Mouse (Mus musculus) embryonic facial prominence, embryonic 10.5 days (tissue): ENCODE results near the gene Lrp1. TPM values are rescaled to one million over a fixed set of nuclear protein-coding genes. Genes with fewer than 3 reads are reported as not detected.

ENCODE experiments used
- DNase-seq: peaks from one replicate; pipeline ENCODE4 v3.0.0-alpha.2; 2017; ENCODE audit warnings: low spot score
- H3K27ac ChIP-seq: fragments of 300-500 bp; sonication (generic); replicated peaks from 2 replicates; pipeline ENCODE4 v1.5.1; 2016; ENCODE audit warnings: mild to moderate bottlenecking
- H3K27me3 ChIP-seq: fragments of 300-500 bp; sonication (generic); replicated peaks from 2 replicates; pipeline ENCODE4 v1.6.1; 2016; ENCODE audit warnings: low read depth, mild to moderate bottlenecking; ENCODE audit not compliant: poor library complexity, severe bottlenecking
- H3K36me3 ChIP-seq: fragments of 300-500 bp; sonication (generic); replicated peaks from 2 replicates; pipeline ENCODE4 v1.6.1; 2016; ENCODE audit warnings: mild to moderate bottlenecking, moderate library complexity
- H3K4me1 ChIP-seq: fragments of 300-500 bp; sonication (generic); 2 replicates; pipeline ENCODE4 v1.6.1; 2016
- H3K4me3 ChIP-seq: fragments of 300-500 bp; sonication (generic); 2 replicates; pipeline ENCODE4 v1.5.1; 2016; ENCODE audit warnings: mild to moderate bottlenecking, moderate library complexity
- H3K9me3 ChIP-seq: fragments of 300-500 bp; sonication (generic); 2 replicates; pipeline ENCODE4 v1.6.1; 2016; ENCODE audit warnings: mild to moderate bottlenecking
- WGBS: fragments of 180-500 bp; shearing (Covaris S2); methylation state at CpG from one replicate; pipeline ENCODE4 v1.1.7; 2016; 5-methylcytosine and 5-hydroxymethylcytosine counted together
- polyA plus RNA-seq: library from polyadenylated mRNA; unstranded; fragments of >200 nt; fragmentation: Nextera tagmentation; extraction: Ambion mirVana; gene quantifications from 2 replicates; pipeline ENCODE4 v1.2.1, GENCODE M21; 2016

The Lrp1 gene
- polyA plus RNA-seq, 1 experiment from 2014 or later, result 70.6 TPM

DNA sequence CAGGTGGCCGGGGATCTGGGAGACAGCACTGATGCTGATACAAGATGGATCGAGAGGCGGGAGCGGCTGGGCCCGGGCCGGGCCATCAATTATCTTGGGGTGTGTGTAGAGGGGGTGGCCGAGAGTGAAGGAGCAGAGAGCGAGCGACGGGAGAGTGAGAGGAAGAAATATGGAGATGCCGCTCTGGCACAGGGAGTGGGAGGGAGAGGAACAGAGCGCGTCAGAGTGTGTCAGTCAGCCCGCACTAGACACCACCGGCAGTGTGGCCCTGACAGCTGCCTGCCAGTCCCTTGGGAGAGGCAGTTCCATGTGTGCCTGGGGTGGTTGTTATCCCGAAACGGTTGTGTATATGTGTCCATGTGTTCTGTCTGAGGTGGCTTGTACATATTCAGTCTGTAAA, 93.5 kb downstream of the Lrp1 start:
- WGBS, result 3% methylated on average over 17 of the region's 17 CpGs
- no peaks in the 10 kb centered on the region for H3K9me3 ChIP-seq
- peak; percentile 51 for DNase-seq
- H3K4me1 ChIP-seq, result peaks cover 79% of the 10 kb centered on the region
- no peaks in the 10 kb centered on the region for H3K36me3 ChIP-seq
- H3K27ac ChIP-seq, result no peak overlapping the region
- peaks cover 100% of the 10 kb centered on the region for H3K27me3 ChIP-seq
- H3K4me3 ChIP-seq, result peak overlapping the region; percentile 42; the same call in 1 of the 2 replicates

DNA sequence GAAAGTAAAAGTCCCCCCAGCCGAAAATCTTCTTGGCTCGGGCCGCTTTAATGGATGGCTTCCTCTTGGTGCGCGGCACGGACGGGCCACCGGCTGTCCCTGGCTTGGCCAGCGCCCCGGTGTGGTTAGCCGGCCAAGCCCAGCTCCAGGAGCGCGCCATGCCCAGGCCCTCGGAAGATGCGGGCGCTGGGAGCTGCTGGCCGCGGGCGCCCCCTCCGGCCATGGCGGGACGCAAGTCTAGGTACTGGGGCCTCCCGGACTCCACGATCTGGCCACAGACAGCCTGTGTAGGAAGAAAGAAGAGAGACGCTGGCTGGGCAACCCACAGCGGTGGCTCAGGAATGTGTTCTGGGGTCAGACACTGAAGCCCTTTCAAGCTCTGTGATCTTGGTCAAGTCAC, 94.3 kb downstream of the Lrp1 start:
- DNase-seq, result peak; percentile 82
- no peaks in the 10 kb centered on the region for H3K9me3 ChIP-seq
- no peak overlapping the region for H3K27ac ChIP-seq
- H3K27me3 ChIP-seq, result peaks cover 92% of the 10 kb centered on the region
- H3K4me1 ChIP-seq, result peaks cover 76% of the 10 kb centered on the region
- 0% methylated on average over 26 of the region's 26 CpGs for WGBS
- no peaks in the 10 kb centered on the region for H3K36me3 ChIP-seq
- H3K4me3 ChIP-seq, result peak overlapping the region; percentile 42

DNA sequence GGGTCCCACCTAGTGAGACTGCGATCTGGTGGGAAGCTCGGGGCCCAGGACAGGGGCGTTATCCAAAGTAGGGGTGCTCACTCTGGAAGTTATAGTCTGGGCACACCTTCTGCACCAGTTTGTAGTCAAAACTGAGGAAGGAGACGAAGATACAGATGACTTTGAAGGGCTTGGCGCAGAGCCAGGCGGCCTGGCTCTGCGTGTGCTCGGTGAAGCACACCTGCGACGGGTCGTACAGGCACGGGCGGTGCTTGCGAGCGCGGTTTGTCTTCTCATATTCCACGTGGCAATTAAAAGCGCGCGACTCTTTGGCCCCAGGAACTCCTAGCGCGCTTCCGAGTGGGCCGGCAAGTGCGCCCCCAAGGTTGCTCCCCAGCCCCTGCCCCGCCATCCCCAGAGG, 94.9 kb downstream of the Lrp1 start:
- Histone ChIP-seq H3K36me3 (no peaks in the 10 kb centered on the region), H3K4me3 (peak overlapping the region; percentile 42), H3K27ac (no peak overlapping the region), H3K27me3 (peaks cover 86% of the 10 kb centered on the region), H3K4me1 (peaks cover 76% of the 10 kb centered on the region), H3K9me3 (no peaks in the 10 kb centered on the region)
- DNase-seq, result peak; percentile 35
- WGBS, result 2% methylated on average over 26 of the region's 26 CpGs

DNA sequence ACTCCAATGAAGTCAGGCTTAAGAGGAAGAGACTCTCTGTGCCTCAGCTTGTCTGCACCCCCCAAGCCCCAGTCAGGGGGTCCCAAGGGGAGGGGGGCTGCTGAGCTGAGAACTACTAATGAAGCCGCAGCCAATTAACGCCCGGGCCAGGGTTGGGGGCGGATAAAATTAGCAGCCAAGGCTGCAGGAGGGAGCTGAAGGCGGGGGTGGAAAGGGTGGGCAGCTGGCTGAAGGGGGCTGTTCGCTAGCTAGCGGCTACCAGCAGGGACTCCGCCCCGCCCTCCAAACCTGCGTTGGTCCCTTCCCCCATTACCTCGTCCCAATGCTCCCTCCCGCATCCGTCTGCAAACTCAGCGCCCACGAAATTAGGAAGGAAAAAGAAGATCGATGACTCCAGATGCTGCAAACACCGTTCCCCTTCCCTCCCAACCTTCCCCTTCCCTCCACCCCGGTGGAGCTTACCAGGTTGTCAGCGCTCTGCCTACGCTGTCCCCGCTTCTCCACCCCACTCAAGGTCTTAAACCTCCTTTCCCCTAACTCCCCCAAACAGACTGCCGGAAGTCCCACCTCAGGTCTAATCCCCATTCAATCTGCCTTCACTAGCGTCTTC, 96.2 kb downstream of the Lrp1 start:
- peak; percentile 26 for DNase-seq
- no peaks in the 10 kb centered on the region for H3K9me3 ChIP-seq
- 2% methylated on average over 23 of the region's 23 CpGs for WGBS
- peaks cover 75% of the 10 kb centered on the region for H3K4me1 ChIP-seq
- no peak overlapping the region for H3K27ac ChIP-seq
- peak overlapping the region; percentile 36 for H3K4me3 ChIP-seq
- H3K36me3 ChIP-seq, result peaks cover 12% of the 10 kb centered on the region
- peaks cover 83% of the 10 kb centered on the region for H3K27me3 ChIP-seq

DNA sequence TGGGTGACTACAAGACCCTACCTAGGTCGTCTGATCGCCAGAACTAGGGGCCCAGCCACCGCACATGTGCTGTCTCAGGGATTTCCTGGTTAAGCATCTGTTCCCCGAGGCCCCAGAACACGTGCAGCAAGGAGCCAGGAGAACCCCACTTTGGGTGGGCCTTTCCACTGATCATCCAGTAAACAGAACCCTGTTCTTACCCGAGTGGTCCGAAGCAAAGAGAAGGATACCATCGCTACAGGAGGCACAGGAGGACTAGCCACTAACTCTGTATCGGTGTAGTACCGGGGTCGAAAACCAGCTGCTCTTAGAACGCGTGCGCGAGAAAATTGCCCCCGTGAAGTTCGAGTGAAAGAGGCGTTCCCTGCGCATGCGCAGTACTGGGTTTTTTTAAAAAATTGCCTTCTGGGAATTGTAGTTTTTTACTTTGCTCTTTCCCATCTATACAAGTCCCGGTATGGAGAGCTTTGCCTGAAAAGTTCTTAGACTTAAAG, 98.8 kb downstream of the Lrp1 start, which contains the start of gene Shmt2:
Gene Shmt2, minus strand, starts transcription at position 357 of the 494 bp plus-strand sequence.
- 0 out of 2 replicates have a peak, but pooled peaks cover 4% of the 10 kb centered on the region for H3K9me3 ChIP-seq
- peaks cover 71% of the 10 kb centered on the region for H3K4me1 ChIP-seq
- WGBS, result under 1% methylated on average over 21 of the region's 21 CpGs
- peaks cover 81% of the 10 kb centered on the region for H3K27me3 ChIP-seq
- peak within 1 kb of the TSS; percentile 70 for H3K4me3 ChIP-seq
- peak within 1 kb of the TSS; percentile 83 for H3K27ac ChIP-seq
- DNase-seq, result peak; percentile 92
- H3K36me3 ChIP-seq, result peaks cover 39% of the 10 kb centered on the region

DNA sequence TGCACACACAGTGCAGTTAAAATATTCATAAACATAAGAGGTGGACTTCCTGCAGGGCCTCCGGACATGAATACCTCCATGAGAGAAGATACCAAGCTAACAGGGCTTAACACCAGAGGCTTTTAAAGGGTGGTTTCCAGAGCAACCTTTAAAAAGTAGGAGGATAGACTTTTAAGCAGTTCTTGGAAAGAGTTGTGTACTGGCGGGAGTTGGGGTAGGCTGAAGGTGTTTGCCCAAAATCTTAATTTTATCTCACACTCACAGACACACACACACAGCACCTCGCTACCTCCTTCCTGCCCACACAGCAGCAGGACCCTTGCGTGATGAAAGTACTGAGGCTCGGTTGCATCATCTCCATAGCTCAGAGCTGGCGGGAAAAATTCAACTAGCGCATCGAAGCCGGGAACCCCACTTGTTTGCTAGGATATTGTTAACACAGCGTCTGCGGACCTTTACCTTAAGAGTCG, 99.3 kb downstream of the Lrp1 start:
- Histone ChIP-seq H3K9me3 (0 out of 2 replicates have a peak, but pooled peaks cover 4% of the 10 kb centered on the region), H3K36me3 (peaks cover 41% of the 10 kb centered on the region), H3K4me1 (peaks cover 71% of the 10 kb centered on the region), H3K27ac (peak overlapping the region; percentile 83), H3K4me3 (peak overlapping the region; percentile 70), H3K27me3 (peaks cover 81% of the 10 kb centered on the region)
- 13% methylated on average over 12 of the region's 12 CpGs for WGBS
- DNase-seq, result no peak

DNA sequence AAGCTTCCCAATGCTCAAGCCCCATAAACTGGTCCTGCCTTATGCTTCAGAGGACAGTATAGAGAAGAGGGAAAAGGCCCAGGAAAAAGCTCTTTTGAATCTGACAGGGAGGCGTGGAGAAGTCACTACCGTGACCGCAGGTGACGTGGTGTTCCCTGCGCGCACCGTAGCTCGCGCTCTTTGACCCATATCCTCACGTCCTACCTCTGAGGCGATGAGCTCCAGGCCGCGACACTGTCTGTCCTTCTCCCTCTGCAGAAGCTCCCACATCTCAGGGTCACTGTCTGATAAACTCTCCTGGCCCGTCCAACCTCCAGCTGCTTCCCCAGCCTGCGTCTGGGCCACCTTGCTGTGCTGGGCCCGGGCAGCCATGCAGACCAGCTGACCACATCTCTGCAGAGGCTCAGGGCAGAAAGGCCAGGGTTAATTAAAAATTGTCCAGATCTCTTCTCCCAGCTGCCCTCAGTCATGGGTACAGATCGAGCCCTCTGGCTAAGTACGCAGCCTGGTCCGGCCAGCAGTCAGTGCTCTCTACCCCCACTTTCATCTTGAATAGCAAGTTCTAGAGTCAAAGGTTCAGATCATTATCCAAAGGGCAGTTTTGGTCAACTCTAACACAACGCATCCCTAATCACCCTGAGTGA, 100.1 kb downstream of the Lrp1 start:
- Histone ChIP-seq H3K36me3 (peaks cover 41% of the 10 kb centered on the region), H3K4me1 (peaks cover 71% of the 10 kb centered on the region), H3K9me3 (0 out of 2 replicates have a peak, but pooled peaks cover 4% of the 10 kb centered on the region), H3K27ac (no peak overlapping the region), H3K4me3 (peak overlapping the region; percentile 70), H3K27me3 (peaks cover 81% of the 10 kb centered on the region)
- WGBS, result 80% methylated on average over 20 of the region's 20 CpGs
- no peak for DNase-seq

DNA sequence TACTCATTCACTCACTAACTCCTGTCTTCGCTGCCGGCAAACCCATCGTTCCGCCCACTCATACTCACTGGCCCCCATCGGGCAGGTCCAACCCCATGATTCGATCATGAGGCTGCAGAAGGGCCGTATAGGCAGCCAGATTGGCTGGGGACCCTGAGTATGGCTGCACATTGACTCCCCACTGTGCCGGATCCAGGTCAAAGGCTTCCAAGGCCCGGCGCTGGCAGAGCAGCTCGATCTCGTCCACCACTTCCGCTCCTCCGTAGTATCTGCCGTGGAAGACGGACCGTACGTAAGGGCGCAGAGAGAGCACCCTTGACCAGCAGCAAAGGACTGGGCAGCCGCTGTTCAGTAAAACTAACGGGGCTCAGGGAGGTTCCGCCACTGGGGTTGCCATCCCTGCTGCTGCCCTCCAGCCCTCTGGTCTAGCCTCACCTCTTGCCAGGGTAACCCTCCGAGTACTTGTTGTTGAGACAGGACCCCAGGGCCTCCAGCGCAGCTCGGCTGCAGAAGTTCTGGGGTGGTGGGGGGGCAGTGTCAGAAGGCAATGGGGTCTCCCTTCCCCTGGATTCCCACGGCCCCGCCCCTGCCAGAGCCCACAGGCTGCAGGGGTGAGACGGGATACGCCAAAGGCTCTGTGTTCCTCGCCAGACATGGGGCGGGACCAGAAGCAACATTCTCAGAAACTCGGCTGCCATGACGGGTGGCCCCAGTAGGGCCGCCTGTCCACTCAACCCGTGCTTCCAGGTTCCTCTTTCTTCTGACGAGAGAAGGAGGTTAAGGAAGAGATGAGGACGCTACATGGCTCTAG, 100.8 kb downstream of the Lrp1 start:
- Histone ChIP-seq H3K27me3 (peaks cover 81% of the 10 kb centered on the region), H3K4me1 (peaks cover 72% of the 10 kb centered on the region), H3K36me3 (peaks cover 41% of the 10 kb centered on the region), H3K4me3 (peak overlapping the region; percentile 70), H3K9me3 (0 out of 2 replicates have a peak, but pooled peaks cover 4% of the 10 kb centered on the region), H3K27ac (no peak overlapping the region)
- 93% methylated on average over 37 of the region's 37 CpGs for WGBS
- DNase-seq, result no peak

DNA sequence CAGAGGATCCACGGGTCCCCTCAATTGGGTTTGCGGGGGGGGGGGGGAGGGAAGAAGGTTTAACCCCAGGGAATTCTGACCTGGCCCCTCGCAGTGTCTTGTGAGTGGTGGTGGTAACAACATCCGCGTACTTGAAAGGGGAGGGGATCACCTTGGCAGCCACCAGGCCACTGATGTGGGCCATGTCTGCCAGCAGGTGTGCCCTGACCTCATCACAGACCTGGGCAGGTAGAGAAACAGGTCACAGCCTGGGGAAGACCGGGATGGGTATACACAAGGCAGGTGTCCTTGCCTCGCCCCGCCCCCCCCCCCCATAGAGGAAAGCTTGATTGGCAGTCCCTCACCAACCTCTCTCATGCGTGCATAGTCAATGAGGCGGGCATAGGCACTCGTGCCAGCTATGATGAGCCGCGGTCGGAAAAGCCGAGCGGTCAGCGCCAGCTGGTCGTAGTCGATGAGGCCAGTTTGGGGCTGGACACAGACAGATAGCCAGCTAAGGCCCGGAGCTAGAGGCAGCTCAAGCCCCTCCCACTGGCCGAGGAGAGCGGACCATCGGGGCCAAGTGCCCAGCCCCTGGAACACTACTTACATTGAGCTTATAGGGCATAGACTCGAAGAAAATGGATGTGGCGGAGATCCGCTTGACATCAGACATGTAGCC, 101.8 kb downstream of the Lrp1 start:
- WGBS, result 94% methylated on average over 26 of the region's 26 CpGs
- H3K4me3 ChIP-seq, result no peak overlapping the region
- peaks cover 72% of the 10 kb centered on the region for H3K4me1 ChIP-seq
- H3K36me3 ChIP-seq, result peaks cover 41% of the 10 kb centered on the region
- 0 out of 2 replicates have a peak, but pooled peaks cover 4% of the 10 kb centered on the region for H3K9me3 ChIP-seq
- no peak overlapping the region for H3K27ac ChIP-seq
- H3K27me3 ChIP-seq, result peaks cover 81% of the 10 kb centered on the region
- DNase-seq, result no peak

DNA sequence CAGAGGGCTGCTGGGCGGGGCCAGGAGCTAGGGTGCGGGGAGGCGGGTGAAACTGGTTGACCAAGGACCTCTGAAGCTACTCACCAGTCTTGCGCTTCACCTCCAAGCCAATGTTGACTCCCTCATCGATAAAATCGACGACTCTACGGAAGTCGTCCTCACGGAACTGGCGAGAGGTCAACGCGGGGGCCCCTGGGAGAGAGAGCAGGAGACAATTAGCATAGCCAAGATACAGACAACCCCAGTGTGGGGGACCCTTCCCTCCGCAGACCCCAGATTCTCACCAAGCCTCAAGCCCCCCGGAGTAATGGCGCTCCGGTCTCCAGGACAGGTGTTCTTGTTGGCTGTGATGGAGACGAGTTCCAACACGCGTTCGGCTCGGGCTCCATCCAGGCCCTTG, 103.0 kb downstream of the Lrp1 start:
- WGBS, result 94% methylated on average over 22 of the region's 22 CpGs
- no peak overlapping the region for H3K27ac ChIP-seq
- 0 out of 2 replicates have a peak, but pooled peaks cover 4% of the 10 kb centered on the region for H3K9me3 ChIP-seq
- H3K36me3 ChIP-seq, result peaks cover 41% of the 10 kb centered on the region
- H3K27me3 ChIP-seq, result peaks cover 81% of the 10 kb centered on the region
- DNase-seq, result no peak
- H3K4me1 ChIP-seq, result peaks cover 83% of the 10 kb centered on the region
- 0 out of 2 replicates have a peak overlapping the region, but pooled peaks have one; percentile 11 for H3K4me3 ChIP-seq

DNA sequence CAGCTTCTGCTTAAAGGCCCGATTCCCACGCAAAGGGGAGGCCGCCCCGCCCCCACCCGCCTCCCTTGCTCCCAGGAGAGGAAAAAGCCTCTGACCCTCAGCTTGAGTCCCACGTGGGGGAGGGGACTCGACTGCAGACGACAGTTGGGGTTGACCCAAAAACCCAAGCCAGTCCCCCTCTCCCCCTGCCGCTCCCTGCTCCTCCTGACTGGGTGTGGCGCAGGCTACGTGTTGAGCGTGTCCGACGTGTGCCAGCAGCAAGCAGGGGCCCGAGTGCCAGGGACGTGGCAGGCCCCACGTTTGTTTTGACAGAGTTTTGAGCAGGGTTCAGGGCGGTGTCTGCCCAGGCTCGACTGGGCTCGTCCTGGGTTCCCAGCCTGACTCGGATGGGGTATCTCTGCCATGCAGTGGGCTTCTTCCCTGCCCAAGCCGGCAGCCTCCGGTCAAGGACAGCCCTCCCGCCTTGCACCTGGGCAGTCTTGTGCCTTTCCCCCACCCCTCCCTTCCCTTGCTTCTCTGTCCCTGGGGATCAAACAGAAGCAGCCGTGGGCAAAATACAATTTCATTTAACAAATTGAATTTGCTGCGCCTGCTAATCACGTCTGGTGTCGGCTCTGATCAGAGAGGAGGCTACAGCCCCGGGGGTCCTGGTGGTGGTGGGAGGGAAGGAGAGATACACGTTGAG, 104.2 kb downstream of the Lrp1 start:
- 0 out of 2 replicates have a peak, but pooled peaks cover 4% of the 10 kb centered on the region for H3K9me3 ChIP-seq
- peaks cover 41% of the 10 kb centered on the region for H3K36me3 ChIP-seq
- peaks cover 89% of the 10 kb centered on the region for H3K27me3 ChIP-seq
- peak overlapping the region; percentile 64 for H3K4me3 ChIP-seq
- H3K4me1 ChIP-seq, result peaks cover 87% of the 10 kb centered on the region
- H3K27ac ChIP-seq, result peak overlapping the region; percentile 69
- peak; percentile 74 for DNase-seq
- WGBS, result 4% methylated on average over 30 of the region's 30 CpGs
